Mouse (Mus musculus) WW6 (cell line): ENCODE data around the gene Gm37240.

Experiments used
- DNase-seq: peaks from one replicate; pipeline ENCODE4 v3.0.0-alpha.2; 2013; ENCODE audit warnings: low read depth, low spot score

Gm37240 gene

GRCm38 (mm10) chr3:84841271-84841670 lies 1046.0 kb downstream of the Gm37240 start:
- no peak for DNase-seq

GRCm38 (mm10) chr3:84839499-84839898 lies 1047.8 kb downstream of the Gm37240 start:
- no peak for DNase-seq

GRCm38 (mm10) chr3:84837984-84838383 lies 1049.3 kb downstream of the Gm37240 start:
- DNase-seq, result no peak

- no peak for DNase-seq
These were observed 1051.3 kb downstream of the Gm37240 start for GRCm38 (mm10) chr3:84836029-84836428.

GRCm38 (mm10) chr3:84829366-84829765 lies 1058.0 kb downstream of the Gm37240 start:
- no peak for DNase-seq

- no peak for DNase-seq
These were observed 1059.7 kb downstream of the Gm37240 start for GRCm38 (mm10) chr3:84827617-84828016.

- DNase-seq, result no peak
These were observed 1060.4 kb downstream of the Gm37240 start for GRCm38 (mm10) chr3:84826938-84827337.

GRCm38 (mm10) chr3:84826405-84826804 lies 1060.9 kb downstream of the Gm37240 start:
- DNase-seq, result no peak

GRCm38 (mm10) chr3:84825990-84826389 lies 1061.3 kb downstream of the Gm37240 start:
- no peak for DNase-seq

GRCm38 (mm10) chr3:84820654-84821201 lies 1066.6 kb downstream of the Gm37240 start:
- no peak for DNase-seq

GRCm38 (mm10) chr3:84816951-84817350 lies 1070.4 kb downstream of the Gm37240 start:
- no peak for DNase-seq

GRCm38 (mm10) chr3:84815461-84815860 lies 1071.9 kb downstream of the Gm37240 start:
- no peak for DNase-seq

GRCm38 (mm10) chr3:84814762-84815381 lies 1072.4 kb downstream of the Gm37240 start, which contains the start of gene Fbxw7:
TSS of gene Fbxw7 (plus strand) at chr3:84815268.
- DNase-seq, result no peak

GRCm38 (mm10) chr3:84814157-84814761 lies 1073.1 kb downstream of the Gm37240 start:
- DNase-seq, result peak; percentile 98

GRCm38 (mm10) chr3:84813436-84814156 lies 1073.7 kb downstream of the Gm37240 start:
- no peak for DNase-seq

- DNase-seq, result no peak
These were observed 1076.5 kb downstream of the Gm37240 start for GRCm38 (mm10) chr3:84810803-84811202.

GRCm38 (mm10) chr3:84808906-84809305 lies 1078.4 kb downstream of the Gm37240 start:
- DNase-seq, result no peak

GRCm38 (mm10) chr3:84807826-84808225 lies 1079.5 kb downstream of the Gm37240 start:
- no peak for DNase-seq

GRCm38 (mm10) chr3:84806206-84806605 lies 1081.1 kb downstream of the Gm37240 start:
- no peak for DNase-seq

- DNase-seq, result no peak
These were observed 1083.3 kb downstream of the Gm37240 start for GRCm38 (mm10) chr3:84804036-84804435.

GRCm38 (mm10) chr3:84787914-84788313 lies 1099.4 kb downstream of the Gm37240 start:
- DNase-seq, result no peak

- no peak for DNase-seq
These were observed 1111.2 kb downstream of the Gm37240 start for GRCm38 (mm10) chr3:84776084-84776483.
